Mouse (Mus musculus) stomach, postnatal 0 days (tissue): ENCODE measurements around the gene Klk1b27. TPM values are rescaled to one million over a fixed set of nuclear protein-coding genes. Genes with fewer than 3 reads are reported as not detected.
"Not testable (repeated sequence)": the region's sequence is repeated elsewhere in the genome, so short reads cannot be mapped to it uniquely, and the experiment has no call there.

Source experiments
- ATAC-seq: fragments of 200-750 bp; cut with Nextera tagmentation; 2 replicates; pipeline ENCODE4 v1.8.0; 2017; ENCODE audit not compliant: low FRiP score, low TSS enrichment
- DNase-seq: peaks from one replicate; pipeline ENCODE4 v3.0.0-alpha.2; 2016; ENCODE audit warnings: low spot score
- H3K27ac ChIP-seq: fragments of 300-500 bp; sonication (generic); replicated peaks from 2 replicates; pipeline ENCODE4 v1.5.1; 2014; ENCODE audit warnings: mild to moderate bottlenecking, control low read depth
- H3K27me3 ChIP-seq: fragments of 300-500 bp; sonication (generic); 2 replicates; pipeline ENCODE4 v1.6.1; 2014; ENCODE audit warnings: low read length; ENCODE audit not compliant: control insufficient read depth, insufficient read depth
- H3K36me3 ChIP-seq: fragments of 300-500 bp; sonication (generic); 2 replicates; pipeline ENCODE4 v1.6.1; 2014; ENCODE audit warnings: low read length, mixed read lengths; ENCODE audit not compliant: control insufficient read depth, insufficient read depth
- H3K4me1 ChIP-seq: fragments of 300-500 bp; sonication (generic); replicated peaks from 2 replicates; pipeline ENCODE4 v1.6.1; 2014; ENCODE audit warnings: antibody characterized with exemption; ENCODE audit not compliant: control insufficient read depth, insufficient read depth
- H3K4me2 ChIP-seq: fragments of 300-500 bp; sonication (generic); replicated peaks from 2 replicates; pipeline ENCODE4 v1.6.1; 2014; ENCODE audit warnings: low read depth, mild to moderate bottlenecking, control low read depth, moderate library complexity
- H3K4me3 ChIP-seq: fragments of 300-500 bp; sonication (generic); 2 replicates; pipeline ENCODE4 v1.5.1; 2014; ENCODE audit warnings: low read depth, low read length, control low read depth
- H3K9ac ChIP-seq: fragments of 300-500 bp; sonication (generic); 2 replicates; pipeline ENCODE4 v1.6.1; 2014; ENCODE audit warnings: mild to moderate bottlenecking, low read length, control low read depth, mixed read lengths
- H3K9me3 ChIP-seq: fragments of 300-500 bp; sonication (generic); 2 replicates; pipeline ENCODE4 v1.6.1; 2016; ENCODE audit warnings: low read length; ENCODE audit not compliant: control insufficient read depth
- CTCF ChIP-seq: IDR thresholded peaks from 2 replicates; pipeline ENCODE4 v1.5.1; 2016; ENCODE audit warnings: antibody characterized with exemption, low read depth, mild to moderate bottlenecking, moderate library complexity
- EP300 ChIP-seq: optimal IDR thresholded peaks from 2 replicates; pipeline ENCODE3; 2016; ENCODE audit warnings: antibody characterized with exemption
- WGBS: fragments of 180-500 bp; shearing (Covaris S2); extraction: QIAGEN DNeasy Blood & Tissue Kit; methylation state at CpG from one replicate; pipeline ENCODE4 v1.1.7; 2014; 5-methylcytosine and 5-hydroxymethylcytosine counted together
- polyA plus RNA-seq: library from polyadenylated mRNA; unstranded; fragments of >200 nt; fragmentation: Nextera tagmentation; extraction: Ambion mirVana; gene quantifications from 2 replicates; pipeline ENCODE4 v1.2.1, GENCODE M21; 2015

Klk1b27 gene
- not detected in 2 replicates for polyA plus RNA-seq

DNA sequence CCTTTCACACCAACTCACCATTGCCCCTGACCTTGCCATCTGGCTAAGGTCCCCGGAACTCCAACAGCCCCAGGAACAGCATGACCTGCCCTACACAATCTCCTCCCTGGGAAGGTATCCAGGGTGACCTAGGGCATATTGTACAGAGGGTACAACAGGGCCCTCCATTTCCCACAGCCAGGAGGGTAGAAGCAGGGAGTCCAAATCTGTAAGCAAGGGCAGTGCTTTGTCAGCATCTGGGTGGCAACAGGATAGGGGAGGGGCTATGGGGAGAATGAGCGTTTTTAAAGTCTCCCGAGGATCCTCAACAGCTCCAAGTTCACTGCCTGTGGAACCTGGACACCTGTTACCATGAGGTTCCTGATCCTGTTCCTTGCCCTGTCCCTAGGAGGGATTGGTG, at the start of gene Klk1b27:
Gene Klk1b27, plus strand, starts transcription at position 301 of the 400 bp plus-strand sequence.
- H3K27ac ChIP-seq, ATAC-seq, H3K36me3 ChIP-seq, H3K4me1 ChIP-seq, H3K4me3 ChIP-seq, H3K4me2 ChIP-seq, DNase-seq, H3K27me3 ChIP-seq, H3K9ac ChIP-seq, H3K9me3 ChIP-seq: not testable (repeated sequence)
- WGBS, result 72% methylated on average over 3 of the region's 3 CpGs

DNA sequence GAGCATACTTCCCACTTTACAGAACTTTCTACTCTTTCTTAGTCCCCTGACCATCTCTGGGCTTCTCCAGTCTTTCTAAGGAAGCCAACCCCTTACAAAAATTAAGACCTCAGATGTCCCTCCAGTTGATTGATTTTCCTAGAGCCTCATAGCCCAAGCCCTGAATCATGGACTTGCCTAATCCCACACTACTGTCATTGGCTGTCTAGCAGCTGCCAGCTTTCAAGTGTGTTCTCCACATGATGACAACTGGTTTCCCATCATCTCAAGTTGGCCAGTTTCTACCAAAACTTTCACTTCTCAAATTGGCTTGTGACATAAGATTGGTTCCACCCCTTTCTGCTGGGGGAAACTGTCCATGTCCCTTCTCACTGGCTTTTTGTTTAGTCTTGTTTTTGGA, 47.2 kb upstream of the Klk1b27 start:
- no peaks in the 10 kb centered on the region for H3K4me1 ChIP-seq
- no peak overlapping the region for H3K4me3 ChIP-seq
- H3K36me3 ChIP-seq, result no peaks in the 10 kb centered on the region
- no peak for TF ChIP-seq EP300
- TF ChIP-seq CTCF, result no peak
- H3K27me3 ChIP-seq, result no peaks in the 10 kb centered on the region
- DNase-seq (no peak), ATAC-seq (no peak)
- H3K27ac ChIP-seq, result no peak overlapping the region
- no peak overlapping the region for H3K9ac ChIP-seq
- H3K9me3 ChIP-seq, result no peaks in the 10 kb centered on the region
- H3K4me2 ChIP-seq, result no peak overlapping the region

GRCm38 (mm10) chr7:44011868-44012267, 40.2 kb upstream of the Klk1b27 start, which contains the start of gene Klk1b26:
Klk1b26 (plus strand) TSS chr7:44012168.
- not testable (repeated sequence) for DNase-seq, H3K9me3 ChIP-seq, ATAC-seq

GRCm38 (mm10) chr7:44014666-44015065, 37.4 kb upstream of the Klk1b27 start:
- not testable (repeated sequence) for H3K27ac ChIP-seq, DNase-seq, ATAC-seq

More at GRCm38 (mm10) chr7:44011868-44012267, 40.2 kb upstream of the Klk1b27 start, which contains the start of gene Klk1b26:
- H3K4me1 ChIP-seq, H3K27ac ChIP-seq, H3K4me3 ChIP-seq, H3K9ac ChIP-seq, H3K4me2 ChIP-seq, H3K27me3 ChIP-seq, H3K36me3 ChIP-seq: not testable (repeated sequence)

DNA sequence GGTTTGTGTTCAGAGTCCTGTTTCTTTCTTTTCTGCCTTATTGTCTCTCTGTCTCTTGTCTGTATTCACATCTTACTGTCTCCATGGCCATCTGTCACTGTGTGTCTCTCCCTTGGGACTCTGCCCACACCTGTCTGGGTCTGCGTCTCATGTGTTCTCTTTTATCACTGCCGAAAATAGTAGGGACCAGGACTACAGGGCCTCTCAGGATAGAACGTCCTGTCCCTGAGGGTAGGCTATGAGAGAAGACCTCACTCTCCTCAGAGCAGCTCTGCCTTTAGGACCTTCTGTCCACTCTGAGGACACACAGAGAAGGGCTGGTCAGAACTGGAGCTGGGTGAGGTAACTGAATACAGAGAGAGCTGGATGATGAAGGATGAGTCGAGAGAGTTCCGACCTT, 37.0 kb upstream of the Klk1b27 start:
- Histone ChIP-seq H3K9me3 (no peaks in the 10 kb centered on the region), H3K9ac (no peak overlapping the region), H3K27me3 (no peaks in the 10 kb centered on the region), H3K4me2 (no peak overlapping the region), H3K4me3 (no peak overlapping the region), H3K36me3 (no peaks in the 10 kb centered on the region), H3K27ac (no peak overlapping the region), H3K4me1 (no peaks in the 10 kb centered on the region)
- ATAC-seq (no peak), DNase-seq (no peak)
- TF ChIP-seq EP300 (no peak), CTCF (no peak)
- 75% methylated on average over 5 of the region's 5 CpGs for WGBS

More at GRCm38 (mm10) chr7:44014666-44015065, 37.4 kb upstream of the Klk1b27 start:
- H3K4me1 ChIP-seq, H3K27me3 ChIP-seq, H3K4me2 ChIP-seq, H3K9ac ChIP-seq, H3K36me3 ChIP-seq, H3K9me3 ChIP-seq, H3K4me3 ChIP-seq: not testable (repeated sequence)
- 81% methylated on average over 6 of the region's 6 CpGs for WGBS

DNA sequence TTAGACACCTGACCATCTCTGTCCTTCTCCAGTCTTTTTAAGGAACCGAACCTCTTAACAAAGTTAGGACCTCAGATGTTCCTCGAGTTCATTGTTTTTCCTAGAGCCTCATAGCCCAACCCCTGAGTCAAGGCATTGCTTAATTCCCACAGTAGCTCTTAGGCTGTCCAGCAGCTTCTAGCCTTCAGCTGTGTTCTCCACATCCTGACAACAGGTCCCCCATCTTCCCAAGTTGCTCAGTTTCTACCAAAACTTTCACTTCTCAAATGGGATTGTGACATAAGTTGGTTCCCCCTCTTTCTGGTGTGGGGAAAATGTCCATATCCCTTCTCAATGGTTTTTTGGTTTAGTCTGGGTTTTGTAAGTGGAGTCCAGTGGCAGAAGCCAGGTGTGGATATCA, 20.0 kb downstream of the Klk1b27 start:
- Histone ChIP-seq H3K9ac (no peak overlapping the region), H3K4me2 (no peak overlapping the region), H3K36me3 (no peaks in the 10 kb centered on the region), H3K9me3 (no peaks in the 10 kb centered on the region), H3K4me3 (no peak overlapping the region), H3K27ac (no peak overlapping the region), H3K4me1 (no peaks in the 10 kb centered on the region), H3K27me3 (no peaks in the 10 kb centered on the region)
- WGBS, result 72% methylated on average over 2 of the region's 2 CpGs
- ATAC-seq, result no peak
- no peak for DNase-seq
- TF ChIP-seq CTCF (no peak), EP300 (no peak)
